Mouse (Mus musculus): ENCODE data around the gene Nde1. TPM values are rescaled to one million over a fixed set of nuclear protein-coding genes. Genes with fewer than 3 reads are reported as not detected.
"Not testable (repeated sequence)": the region's sequence is repeated elsewhere in the genome, so short reads cannot be mapped to it uniquely, and the experiment has no call there.

Gene Nde1
- polyA plus RNA-seq, 2 experiments = 41.8 to 43.3 TPM

DNA sequence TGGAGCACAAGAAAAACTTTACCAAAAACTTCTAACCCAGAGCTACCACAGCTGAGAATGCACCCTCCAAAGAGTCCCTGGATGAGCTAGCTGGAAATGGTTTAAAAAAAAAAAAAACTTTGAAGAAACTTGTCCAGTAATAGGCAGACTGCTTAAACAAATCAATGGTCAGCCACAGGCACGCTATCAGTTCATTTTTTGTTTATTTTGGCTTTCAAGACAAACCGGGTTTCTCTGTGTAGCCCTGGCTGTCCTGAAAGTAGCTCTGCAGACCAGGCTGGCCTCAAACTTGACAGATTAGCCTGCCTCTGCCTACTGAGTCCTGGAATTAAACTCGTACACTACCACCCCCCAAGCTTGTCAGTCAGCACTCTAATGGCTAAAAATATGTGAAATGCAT lies 19.8 kb upstream of the Nde1 start:
- no peaks in the 10 kb centered on the region for H3K9me3 ChIP-seq (ENCODE audit: control insufficient read depth, low read length)
- no peak overlapping the region for H3K9ac ChIP-seq (replicated peaks)
- ATAC-seq (ENCODE audit: insufficient read depth) (no peak), DNase-seq (ENCODE audit: low read depth in 3 of 3, low spot score in 3 of 3) (no peak)
- H3K36me3 ChIP-seq (replicated peaks; ENCODE audit: control insufficient read depth, insufficient read depth, low read depth) = peaks cover 58% of the 10 kb centered on the region
- H3K4me3 ChIP-seq (ENCODE audit: insufficient read depth in 1 of 2, low read depth in 2 of 2, low read length in 2 of 2) = no peak overlapping the region
- H3K4me2 ChIP-seq (ENCODE audit: low read depth) = no peak overlapping the region
- H3K27ac ChIP-seq = no peak overlapping the region
- 75% methylated on average over 3 of the region's 3 CpGs for WGBS (ENCODE audit: insufficient replicate concordance)
- H3K4me1 ChIP-seq (replicated peaks; ENCODE audit: control insufficient read depth in 2 of 2, insufficient read depth in 2 of 2, low read length in 1 of 2) = no peaks in the 10 kb centered on the region
- TF ChIP-seq EP300 (IDR thresholded peaks at IDR 0.05; ENCODE audit: low read depth) = no peak
- TF ChIP-seq CTCF (IDR thresholded peaks at IDR 0.05; ENCODE audit: low read depth) = no peak
- no peaks in the 10 kb centered on the region for H3K27me3 ChIP-seq (ENCODE audit: control insufficient read depth, insufficient read depth, low read length)

DNA sequence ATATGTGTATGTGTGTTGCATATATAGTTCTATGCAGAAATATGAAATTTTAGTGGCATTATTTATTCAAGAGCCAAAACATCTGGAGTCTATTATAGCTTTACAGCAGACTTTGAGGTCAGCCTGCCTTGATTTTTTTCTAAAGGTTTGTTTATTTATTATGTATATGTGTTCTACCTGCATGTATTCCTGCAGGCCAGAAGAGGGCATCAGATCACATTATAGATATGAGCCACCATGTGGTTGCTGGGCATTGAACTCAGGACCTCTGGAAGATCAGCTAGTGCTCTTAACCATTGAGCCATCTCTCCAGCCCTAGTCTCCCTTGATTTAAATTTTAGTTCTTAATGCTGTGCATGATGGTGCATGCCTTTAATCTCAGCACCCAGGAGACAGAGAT lies 15.4 kb upstream of the Nde1 start:
- H3K9me3 ChIP-seq (ENCODE audit: control insufficient read depth, low read length) = no peaks in the 10 kb centered on the region
- H3K27me3 ChIP-seq (ENCODE audit: control insufficient read depth, insufficient read depth, low read length) = no peaks in the 10 kb centered on the region
- ATAC-seq (ENCODE audit: insufficient read depth) (no peak), DNase-seq (ENCODE audit: low read depth in 3 of 3, low spot score in 3 of 3) (no peak)
- H3K4me3 ChIP-seq (ENCODE audit: insufficient read depth in 1 of 2, low read depth in 2 of 2, low read length in 2 of 2) = no peak overlapping the region
- no peak for TF ChIP-seq EP300 (IDR thresholded peaks at IDR 0.05; ENCODE audit: low read depth)
- peak; percentile 37 for TF ChIP-seq CTCF (IDR thresholded peaks at IDR 0.05; ENCODE audit: low read depth)
- H3K4me1 ChIP-seq (replicated peaks; ENCODE audit: control insufficient read depth in 2 of 2, insufficient read depth in 2 of 2, low read length in 1 of 2) = no peaks in the 10 kb centered on the region
- peaks cover 60% of the 10 kb centered on the region for H3K36me3 ChIP-seq (replicated peaks; ENCODE audit: control insufficient read depth, insufficient read depth, low read depth)
- no peak overlapping the region for H3K4me2 ChIP-seq (ENCODE audit: low read depth)
- H3K27ac ChIP-seq = no peak overlapping the region
- no peak overlapping the region for H3K9ac ChIP-seq (replicated peaks)

DNA sequence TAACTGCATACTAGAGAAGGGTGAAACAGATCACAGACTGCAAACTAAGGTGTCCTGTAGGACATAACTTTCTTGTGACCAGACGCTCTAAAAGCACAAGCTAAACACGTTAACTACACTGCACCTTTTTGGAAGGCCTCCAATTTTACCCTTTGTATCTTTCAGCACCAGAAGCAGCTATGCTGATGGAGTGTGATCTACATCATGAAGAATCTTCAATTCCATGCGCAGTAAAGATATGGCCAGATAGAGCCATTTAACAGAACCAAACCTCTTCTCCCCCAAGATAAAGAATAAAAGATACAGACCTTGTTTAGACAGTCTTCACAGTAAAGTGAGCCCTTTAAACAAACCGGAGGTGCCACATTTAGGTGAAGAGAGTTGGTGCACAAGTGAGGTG lies 11.4 kb upstream of the Nde1 start:
- 76% methylated on average over 4 of the region's 4 CpGs for WGBS (ENCODE audit: insufficient replicate concordance)
- no peaks in the 10 kb centered on the region for H3K9me3 ChIP-seq (ENCODE audit: control insufficient read depth, low read length)
- no peak overlapping the region for H3K4me2 ChIP-seq (ENCODE audit: low read depth)
- no peaks in the 10 kb centered on the region for H3K27me3 ChIP-seq (ENCODE audit: control insufficient read depth, insufficient read depth, low read length)
- H3K9ac ChIP-seq (replicated peaks) = no peak overlapping the region
- no peak for ATAC-seq (ENCODE audit: insufficient read depth)
- H3K4me1 ChIP-seq (replicated peaks; ENCODE audit: control insufficient read depth in 2 of 2, insufficient read depth in 2 of 2, low read length in 1 of 2) = peaks cover 0 to 3% of the 10 kb centered on the region in 2 experiments; a peak in 1 of 4 replicates
- no peak for TF ChIP-seq EP300 (IDR thresholded peaks at IDR 0.05; ENCODE audit: low read depth)
- no peak for TF ChIP-seq CTCF (IDR thresholded peaks at IDR 0.05; ENCODE audit: low read depth)
- no peak for DNase-seq (ENCODE audit: low read depth in 3 of 3, low spot score in 3 of 3)
- no peak overlapping the region for H3K4me3 ChIP-seq (ENCODE audit: insufficient read depth in 1 of 2, low read depth in 2 of 2, low read length in 2 of 2)
- peaks cover 42% of the 10 kb centered on the region for H3K36me3 ChIP-seq (replicated peaks; ENCODE audit: control insufficient read depth, insufficient read depth, low read depth)
- H3K27ac ChIP-seq = no peak overlapping the region

DNA sequence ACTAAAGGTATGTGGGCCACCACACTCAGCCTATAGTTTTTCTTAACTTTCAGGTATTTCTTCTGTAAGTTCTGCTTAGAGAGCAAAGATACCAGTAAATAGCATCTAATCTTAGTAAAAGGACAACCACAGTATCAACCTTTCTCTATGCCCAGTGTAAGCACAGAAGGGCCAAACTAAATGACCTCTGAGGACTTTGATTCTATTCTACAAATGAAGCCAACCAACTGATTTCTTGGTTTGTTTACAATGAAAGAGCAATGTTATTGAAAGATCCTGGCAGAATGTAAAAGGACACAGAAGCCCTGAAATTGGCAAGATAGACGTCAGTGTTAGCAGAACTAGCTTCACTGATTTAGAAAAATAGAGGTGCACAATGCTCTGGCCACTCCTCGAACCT lies 7.4 kb upstream of the Nde1 start:
- H3K9me3 ChIP-seq (ENCODE audit: control insufficient read depth, low read length); H3K27ac ChIP-seq; ATAC-seq (ENCODE audit: insufficient read depth); H3K4me3 ChIP-seq (ENCODE audit: insufficient read depth in 1 of 2, low read depth in 2 of 2, low read length in 2 of 2); H3K4me2 ChIP-seq (ENCODE audit: low read depth); H3K27me3 ChIP-seq (ENCODE audit: control insufficient read depth, insufficient read depth, low read length); H3K9ac ChIP-seq (replicated peaks); DNase-seq (ENCODE audit: low read depth in 3 of 3, low spot score in 3 of 3): not testable (repeated sequence)
- WGBS (ENCODE audit: insufficient replicate concordance) = 58% methylated on average over 1 of the region's 2 CpGs
- peaks cover 22% of the 10 kb centered on the region for H3K36me3 ChIP-seq (replicated peaks; ENCODE audit: control insufficient read depth, insufficient read depth, low read depth)
- peaks cover 11 to 14% of the 10 kb centered on the region in 2 experiments for H3K4me1 ChIP-seq (replicated peaks; ENCODE audit: control insufficient read depth in 2 of 2, insufficient read depth in 2 of 2, low read length in 1 of 2)

DNA sequence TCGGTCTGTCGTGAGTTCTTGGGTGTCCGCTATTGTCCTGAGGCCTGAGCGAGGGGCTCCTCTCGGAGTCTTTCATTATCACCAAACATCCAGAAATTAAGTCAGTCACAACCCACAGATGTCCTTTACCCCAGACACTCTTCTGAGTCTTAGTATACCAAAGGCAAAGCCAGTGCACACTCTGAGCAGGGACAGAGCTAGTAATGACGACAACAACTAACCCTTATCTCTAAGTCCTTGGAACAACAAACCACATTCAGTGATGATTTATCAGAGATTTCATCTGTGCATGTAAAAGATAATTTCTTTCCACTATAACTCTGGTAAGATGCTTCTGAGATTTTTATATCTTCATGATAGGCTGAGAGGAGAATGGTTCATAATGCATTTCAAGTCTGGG lies 6.8 kb upstream of the Nde1 start:
- ATAC-seq (ENCODE audit: insufficient read depth) = no peak
- peaks cover 15% of the 10 kb centered on the region for H3K36me3 ChIP-seq (replicated peaks; ENCODE audit: control insufficient read depth, insufficient read depth, low read depth)
- WGBS (ENCODE audit: insufficient replicate concordance) = 68% methylated on average over 5 of the region's 6 CpGs
- no peak for DNase-seq (ENCODE audit: low read depth in 3 of 3, low spot score in 3 of 3)
- H3K9me3 ChIP-seq (ENCODE audit: control insufficient read depth, low read length) = no peaks in the 10 kb centered on the region
- H3K9ac ChIP-seq (replicated peaks) = no peak overlapping the region
- H3K4me1 ChIP-seq (replicated peaks; ENCODE audit: control insufficient read depth in 2 of 2, insufficient read depth in 2 of 2, low read length in 1 of 2) = peaks cover 11 to 14% of the 10 kb centered on the region in 2 experiments
- no peak overlapping the region for H3K27ac ChIP-seq
- H3K4me3 ChIP-seq (ENCODE audit: insufficient read depth in 1 of 2, low read depth in 2 of 2, low read length in 2 of 2) = no peak overlapping the region
- H3K4me2 ChIP-seq (ENCODE audit: low read depth) = no peak overlapping the region
- no peaks in the 10 kb centered on the region for H3K27me3 ChIP-seq (ENCODE audit: control insufficient read depth, insufficient read depth, low read length)
- TF ChIP-seq CTCF (IDR thresholded peaks at IDR 0.05; ENCODE audit: low read depth) = no peak
- TF ChIP-seq EP300 (IDR thresholded peaks at IDR 0.05; ENCODE audit: low read depth) = no peak
